Mouse (Mus musculus) heart, embryonic 13.5 days (tissue): ENCODE data around the gene Cpeb1. TPM values are rescaled to one million over a fixed set of nuclear protein-coding genes. Genes with fewer than 3 reads are reported as not detected.

Source experiments
- ATAC-seq: fragments of 200-750 bp; cut with Nextera tagmentation; 2 replicates; pipeline ENCODE4 v1.8.0; 2017; ENCODE audit warnings: moderate TSS enrichment; ENCODE audit not compliant: insufficient number of reproducible peaks, low FRiP score, low TSS enrichment; ENCODE audit errors: extremely low read depth
- H3K27ac ChIP-seq: fragments of 300-500 bp; sonication (generic); replicated peaks from 2 replicates; pipeline ENCODE4 v1.5.1; 2015; ENCODE audit warnings: moderate library complexity, mild to moderate bottlenecking, inconsistent platforms
- H3K27me3 ChIP-seq: fragments of 300-500 bp; sonication (generic); replicated peaks from 2 replicates; pipeline ENCODE4 v1.6.1; 2015; ENCODE audit warnings: mild to moderate bottlenecking, inconsistent platforms
- H3K36me3 ChIP-seq: fragments of 300-500 bp; sonication (generic); 2 replicates; pipeline ENCODE4 v1.6.1; 2015; ENCODE audit warnings: mild to moderate bottlenecking, inconsistent platforms
- H3K4me1 ChIP-seq: fragments of 300-500 bp; sonication (generic); 2 replicates; pipeline ENCODE4 v1.6.1; 2015; ENCODE audit warnings: inconsistent platforms
- H3K4me2 ChIP-seq: fragments of 300-500 bp; sonication (generic); 2 replicates; pipeline ENCODE4 v1.6.1; 2015; ENCODE audit warnings: inconsistent platforms, mild to moderate bottlenecking, moderate library complexity
- H3K4me3 ChIP-seq: fragments of 300-500 bp; sonication (generic); 2 replicates; pipeline ENCODE4 v1.5.1; 2015; ENCODE audit warnings: moderate library complexity, mild to moderate bottlenecking, inconsistent platforms
- H3K9ac ChIP-seq: fragments of 300-500 bp; sonication (generic); 2 replicates; pipeline ENCODE4 v1.6.1; 2015; ENCODE audit warnings: inconsistent platforms, mild to moderate bottlenecking, moderate library complexity
- H3K9me3 ChIP-seq: fragments of 300-500 bp; sonication (generic); 2 replicates; pipeline ENCODE4 v1.6.1; 2016; ENCODE audit warnings: inconsistent platforms
- WGBS: fragments of 180-500 bp; shearing (Covaris S2); methylation state at CpG from one replicate; pipeline ENCODE4 v1.1.7; 2015; ENCODE audit warnings: mixed read lengths; 5-methylcytosine and 5-hydroxymethylcytosine counted together
- polyA plus RNA-seq: library from polyadenylated mRNA; unstranded; fragments of >200 nt; fragmentation: Nextera tagmentation; extraction: Ambion mirVana; gene quantifications from 2 replicates; pipeline ENCODE4 v1.2.1, GENCODE M21; 2015

Gene Cpeb1
- polyA plus RNA-seq, 1 experiment from 2014 or later, result 2.4 TPM

- Histone ChIP-seq H3K4me2 (peak overlapping the region; percentile 94), H3K27ac (no peak overlapping the region), H3K9ac (peak overlapping the region; percentile 99), H3K4me3 (peak overlapping the region; percentile 93), H3K36me3 (peaks cover 66% of the 10 kb centered on the region), H3K27me3 (no peaks in the 10 kb centered on the region), H3K9me3 (no peaks in the 10 kb centered on the region), H3K4me1 (peaks cover 27% of the 10 kb centered on the region)
- no peak for ATAC-seq
- WGBS, result 53% methylated on average over 8 of the region's 8 CpGs
Measured at GRCm38 (mm10) chr7:81342356-81343094, 112.7 kb downstream of the Cpeb1 start.

DNA sequence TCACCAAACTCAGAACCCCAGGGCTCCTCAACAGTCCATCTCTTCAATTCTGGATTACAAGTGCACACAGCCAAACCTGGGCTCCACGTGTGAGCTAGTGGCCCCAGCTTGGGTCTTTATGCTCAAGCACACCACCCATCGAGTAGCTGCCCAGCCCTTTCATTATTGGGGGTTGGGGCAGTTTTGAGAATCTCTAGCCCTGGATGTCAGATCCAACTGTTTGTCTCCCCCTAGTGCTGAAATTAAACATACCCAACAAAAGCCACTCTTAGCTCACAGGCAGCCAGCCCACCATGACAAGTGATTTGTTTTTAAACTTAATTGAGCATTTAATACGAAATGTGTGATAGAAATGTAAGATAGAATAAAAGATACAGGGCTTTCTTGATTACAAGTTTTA lies 113.7 kb downstream of the Cpeb1 start:
- H3K36me3 ChIP-seq, result peaks cover 75% of the 10 kb centered on the region

DNA sequence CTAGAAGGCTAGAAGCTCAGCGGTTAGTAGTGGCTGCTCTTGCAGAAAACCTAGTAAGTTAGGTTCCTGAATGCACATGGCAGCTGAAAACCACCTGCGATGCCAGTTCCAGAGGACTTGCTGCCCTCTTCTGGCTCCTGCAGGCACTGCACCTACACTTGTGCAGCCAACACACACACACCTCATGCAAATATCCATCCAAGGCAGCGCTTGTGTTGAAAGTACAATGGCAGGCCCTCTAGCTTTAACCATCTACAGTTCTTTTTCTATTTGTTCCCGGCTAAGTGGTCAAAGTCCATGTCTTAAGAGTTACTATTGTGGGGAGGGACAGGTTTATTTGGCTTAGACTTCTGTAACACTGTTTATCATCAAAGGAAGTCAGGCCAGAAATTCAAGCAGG lies 115.5 kb downstream of the Cpeb1 start:
- H3K36me3 ChIP-seq, result peaks cover 85% of the 10 kb centered on the region
- H3K9me3 ChIP-seq, result no peaks in the 10 kb centered on the region
- no peak for ATAC-seq
- peaks cover 34% of the 10 kb centered on the region for H3K4me1 ChIP-seq
- WGBS, result 81% methylated on average over 4 of the region's 4 CpGs
- H3K4me2 ChIP-seq, result no peak overlapping the region
- H3K9ac ChIP-seq, result no peak overlapping the region
- no peaks in the 10 kb centered on the region for H3K27me3 ChIP-seq
- H3K4me3 ChIP-seq, result no peak overlapping the region
- no peak overlapping the region for H3K27ac ChIP-seq

More for the DNA sequence above, 113.7 kb downstream of the Cpeb1 start:
- Histone ChIP-seq H3K9me3 (no peaks in the 10 kb centered on the region), H3K27ac (no peak overlapping the region), H3K4me1 (peaks cover 27% of the 10 kb centered on the region), H3K4me2 (no peak overlapping the region), H3K27me3 (no peaks in the 10 kb centered on the region), H3K4me3 (no peak overlapping the region), H3K9ac (no peak overlapping the region)
- WGBS, result 50% methylated on average over 3 of the region's 3 CpGs
- no peak for ATAC-seq

DNA sequence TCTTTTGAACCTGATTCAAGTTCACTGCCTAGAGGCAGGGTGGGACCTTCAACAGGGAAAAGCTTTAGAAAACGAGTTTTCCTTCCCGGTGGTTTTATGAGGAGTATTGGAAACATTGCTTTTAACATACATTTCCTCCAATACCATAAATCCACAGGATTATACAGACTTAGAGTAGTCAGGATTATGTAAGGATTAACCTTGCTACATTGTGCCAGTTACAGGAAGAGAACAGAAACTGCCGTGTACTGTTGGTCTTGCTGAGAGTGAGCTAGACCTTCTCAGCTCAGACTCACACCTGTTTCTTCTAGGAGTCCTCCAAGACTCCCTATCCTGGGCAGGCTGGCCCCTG lies 116.8 kb downstream of the Cpeb1 start:
- no peak for ATAC-seq
- Histone ChIP-seq H3K9me3 (no peaks in the 10 kb centered on the region), H3K36me3 (peaks cover 85% of the 10 kb centered on the region), H3K27ac (no peak overlapping the region), H3K4me1 (peaks cover 28% of the 10 kb centered on the region), H3K4me3 (no peak overlapping the region), H3K9ac (no peak overlapping the region; the same call in 1 of the 2 replicates), H3K4me2 (no peak overlapping the region), H3K27me3 (no peaks in the 10 kb centered on the region)
- 77% methylated on average over 3 of the region's 3 CpGs for WGBS

DNA sequence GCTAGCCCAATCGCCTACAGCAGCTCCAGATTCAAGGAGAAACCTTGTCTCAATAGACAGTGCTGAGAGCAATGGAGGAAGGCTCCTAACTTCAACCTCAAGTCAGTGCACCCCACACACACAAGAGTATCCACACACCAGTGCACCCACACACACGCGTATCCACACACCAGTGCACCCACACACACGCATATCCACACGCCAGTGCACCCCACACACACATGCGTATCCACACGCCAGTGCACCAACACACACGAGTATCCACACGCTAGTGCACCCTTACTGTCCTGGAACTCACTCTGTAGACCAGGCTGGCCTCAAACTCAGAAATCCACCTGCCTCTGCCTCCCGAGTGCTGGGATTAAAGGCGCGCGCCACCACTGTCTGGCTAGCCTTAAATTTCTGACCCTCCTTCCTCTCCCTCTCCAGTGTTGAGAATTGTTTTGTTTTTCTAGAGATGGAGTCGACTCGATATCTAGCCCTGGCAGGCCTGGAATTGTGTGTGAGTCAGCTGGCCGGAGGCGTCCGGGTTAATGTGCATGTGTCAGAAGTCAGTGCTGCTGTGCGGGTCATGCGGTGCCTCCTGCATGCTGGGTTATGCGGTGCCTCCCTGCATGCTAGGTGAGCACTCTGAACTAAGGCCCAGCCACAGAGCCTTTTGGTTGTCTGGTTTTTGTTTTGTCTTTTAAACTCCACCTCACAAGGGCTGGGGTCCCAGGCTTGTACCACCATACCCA lies 117.3 kb downstream of the Cpeb1 start:
- no peaks in the 10 kb centered on the region for H3K9me3 ChIP-seq
- H3K4me1 ChIP-seq, result peaks cover 22% of the 10 kb centered on the region
- H3K9ac ChIP-seq, result no peak overlapping the region
- no peak overlapping the region for H3K27ac ChIP-seq
- peaks cover 82% of the 10 kb centered on the region for H3K36me3 ChIP-seq
- H3K27me3 ChIP-seq, result no peaks in the 10 kb centered on the region
- H3K4me2 ChIP-seq, result no peak overlapping the region
- WGBS, result 92% methylated on average over 21 of the region's 21 CpGs
- ATAC-seq, result no peak
- no peak overlapping the region for H3K4me3 ChIP-seq

GRCm38 (mm10) chr7:81336432-81336786 lies 118.9 kb downstream of the Cpeb1 start:
- peaks cover 75% of the 10 kb centered on the region for H3K36me3 ChIP-seq
- no peak overlapping the region; the same call in 1 of the 2 replicates for H3K4me2 ChIP-seq

DNA sequence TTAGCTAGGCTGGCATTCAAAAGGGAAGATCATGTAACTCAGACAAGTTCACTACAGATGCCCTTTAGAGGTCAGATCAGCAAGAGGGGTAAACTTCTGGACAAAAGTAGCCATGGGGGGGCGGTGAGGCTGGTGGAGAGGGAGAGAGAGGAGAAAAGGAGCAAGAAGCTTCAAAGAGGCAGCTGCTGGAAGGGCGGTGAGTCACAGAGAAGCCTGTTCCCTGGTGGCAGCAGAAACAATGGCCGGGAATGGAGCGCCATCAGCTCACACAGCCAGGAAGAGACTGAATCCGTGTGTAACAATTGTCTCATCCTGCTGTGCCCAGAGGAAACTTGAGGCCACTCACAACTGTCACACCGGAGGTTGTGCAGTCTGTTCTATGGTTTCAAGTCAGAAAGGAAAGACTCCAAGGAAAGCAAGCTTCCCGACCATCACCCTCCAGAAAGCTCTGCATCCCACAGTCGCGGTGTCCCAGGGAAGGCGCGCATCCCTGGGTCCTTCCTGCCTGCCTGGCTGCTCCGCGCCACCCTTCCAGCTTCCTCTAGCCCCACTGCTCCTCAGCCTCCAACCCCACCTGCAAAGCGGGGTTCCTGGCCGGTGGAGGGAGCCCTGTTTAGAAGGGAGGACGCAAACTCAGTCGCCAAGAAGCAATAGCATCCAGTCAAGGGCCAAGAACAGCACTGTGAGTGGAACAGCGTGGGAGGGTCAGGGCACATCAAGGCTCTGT lies 119.4 kb downstream of the Cpeb1 start:
- Histone ChIP-seq H3K4me2 (no peak overlapping the region; the same call in 1 of the 2 replicates), H3K4me3 (no peak overlapping the region), H3K9ac (no peak overlapping the region), H3K27ac (peak overlapping the region; percentile 74), H3K27me3 (no peaks in the 10 kb centered on the region), H3K9me3 (no peaks in the 10 kb centered on the region), H3K4me1 (peaks cover 21% of the 10 kb centered on the region), H3K36me3 (peaks cover 69% of the 10 kb centered on the region)
- WGBS, result 63% methylated on average over 18 of the region's 18 CpGs
- ATAC-seq, result no peak

More at GRCm38 (mm10) chr7:81336432-81336786, 118.9 kb downstream of the Cpeb1 start:
- Histone ChIP-seq H3K9ac (no peak overlapping the region), H3K9me3 (no peaks in the 10 kb centered on the region), H3K4me1 (peaks cover 16% of the 10 kb centered on the region), H3K4me3 (no peak overlapping the region), H3K27me3 (no peaks in the 10 kb centered on the region), H3K27ac (peak overlapping the region; percentile 74)
- 42% methylated on average over 8 of the region's 8 CpGs for WGBS
- no peak for ATAC-seq

GRCm38 (mm10) chr7:81331851-81332250 lies 123.4 kb downstream of the Cpeb1 start:
- 76% methylated on average over 7 of the region's 7 CpGs for WGBS
- Histone ChIP-seq H3K4me1 (peaks cover 25% of the 10 kb centered on the region), H3K27me3 (no peaks in the 10 kb centered on the region), H3K27ac (no peak overlapping the region), H3K4me2 (no peak overlapping the region), H3K9me3 (no peaks in the 10 kb centered on the region), H3K36me3 (peaks cover 50% of the 10 kb centered on the region), H3K9ac (no peak overlapping the region), H3K4me3 (no peak overlapping the region)
- no peak for ATAC-seq

DNA sequence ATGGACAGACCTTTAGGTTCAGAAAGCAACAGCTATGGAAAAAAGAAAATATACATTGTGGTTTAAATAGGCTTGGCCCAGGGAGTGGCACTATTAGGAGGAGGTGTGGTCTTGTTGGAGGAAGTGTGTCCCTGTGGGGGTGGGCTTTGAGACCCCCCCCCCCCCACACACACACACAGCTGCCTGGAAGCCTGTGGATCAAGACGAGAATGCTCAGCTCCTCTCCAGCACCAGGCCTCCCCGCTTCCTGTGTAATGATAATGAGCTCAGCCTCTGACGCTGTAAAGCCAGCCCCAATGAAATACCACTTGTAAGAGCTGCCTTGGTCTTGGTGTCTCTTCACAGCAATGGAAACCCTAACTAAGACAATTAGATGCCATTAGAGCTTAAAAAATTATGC lies 124.5 kb downstream of the Cpeb1 start:
- peak overlapping the region; percentile 43 for H3K27ac ChIP-seq
- H3K36me3 ChIP-seq, result peaks cover 42% of the 10 kb centered on the region
- peaks cover 19% of the 10 kb centered on the region for H3K4me1 ChIP-seq
- no peak for ATAC-seq
- H3K27me3 ChIP-seq, result no peaks in the 10 kb centered on the region
- 14% methylated on average over 3 of the region's 3 CpGs for WGBS
- no peak overlapping the region for H3K4me3 ChIP-seq
- H3K9me3 ChIP-seq, result no peaks in the 10 kb centered on the region
- no peak overlapping the region for H3K9ac ChIP-seq
- no peak overlapping the region for H3K4me2 ChIP-seq

DNA sequence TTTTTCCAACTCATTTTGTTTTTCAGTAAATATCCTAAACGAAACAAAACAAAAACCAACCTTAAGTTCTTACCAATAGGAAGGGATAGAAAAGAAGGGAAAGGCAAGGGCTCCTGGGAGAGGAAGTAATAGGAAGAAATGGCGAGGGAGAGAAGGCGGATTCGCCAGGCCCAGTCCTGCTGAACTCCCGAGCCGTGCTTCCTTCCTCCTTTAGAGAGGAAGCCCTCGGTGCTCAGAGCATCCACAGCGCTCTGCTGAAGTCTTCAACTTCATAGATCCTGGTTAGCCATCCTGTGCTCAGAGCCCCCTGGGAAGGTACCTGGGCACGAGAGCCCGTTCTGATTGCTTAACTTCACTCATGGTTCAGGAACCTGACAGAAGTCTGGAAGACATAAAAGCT lies 127.6 kb downstream of the Cpeb1 start:
- Histone ChIP-seq H3K27ac (no peak overlapping the region), H3K4me3 (no peak overlapping the region), H3K9me3 (no peaks in the 10 kb centered on the region), H3K4me2 (no peak overlapping the region), H3K4me1 (peaks cover 15% of the 10 kb centered on the region), H3K9ac (no peak overlapping the region), H3K27me3 (no peaks in the 10 kb centered on the region), H3K36me3 (peaks cover 26% of the 10 kb centered on the region)
- WGBS, result 80% methylated on average over 10 of the region's 10 CpGs
- ATAC-seq, result no peak

DNA sequence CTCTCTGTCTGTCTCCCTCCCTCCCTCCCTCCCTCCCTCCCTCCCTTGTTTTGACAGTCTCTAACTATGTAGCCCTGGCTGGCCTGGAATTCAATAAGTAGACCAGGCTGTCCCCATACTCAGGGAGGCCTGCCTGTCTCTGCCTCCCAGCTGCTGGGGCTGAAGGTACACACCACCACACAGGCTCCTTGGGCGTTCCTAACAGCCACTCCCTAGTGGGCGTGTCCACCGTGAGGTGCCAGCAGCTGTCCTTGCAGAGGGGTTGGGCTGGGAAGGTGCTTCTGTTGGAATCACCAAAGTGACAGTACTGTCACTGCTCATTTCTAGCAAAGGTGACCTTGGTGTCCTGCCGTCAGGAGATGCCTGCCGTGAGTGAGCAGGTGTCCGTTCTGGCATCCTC lies 128.4 kb downstream of the Cpeb1 start:
- H3K9ac ChIP-seq, result no peak overlapping the region
- H3K4me1 ChIP-seq, result peaks cover 14% of the 10 kb centered on the region
- no peak overlapping the region for H3K27ac ChIP-seq
- peaks cover 21% of the 10 kb centered on the region for H3K36me3 ChIP-seq
- no peak overlapping the region for H3K4me2 ChIP-seq
- no peak for ATAC-seq
- no peaks in the 10 kb centered on the region for H3K9me3 ChIP-seq
- 75% methylated on average over 6 of the region's 6 CpGs for WGBS
- H3K27me3 ChIP-seq, result no peaks in the 10 kb centered on the region
- no peak overlapping the region for H3K4me3 ChIP-seq
